Mouse (Mus musculus) heart, postnatal 0 days (tissue): ENCODE measurements at regions not wholly inside any gene's neighbourhood (a gene's known extent, or its start where the extent isn't known, plus 50 kb on each side); places are given as distances from the start of the nearest gene placed in this dataset.

Experiments
- ATAC-seq: fragments of 200-750 bp; cut with Nextera tagmentation; 2 replicates; pipeline ENCODE4 v1.8.0; 2017; ENCODE audit warnings: low read depth, moderate number of reproducible peaks, moderate library complexity; ENCODE audit not compliant: insufficient read depth
- DNase-seq: peaks from one replicate; pipeline ENCODE4 v3.0.0-alpha.2; 2016; ENCODE audit warnings: low spot score
- H3K27ac ChIP-seq: fragments of 300-500 bp; sonication (generic); 2 replicates; pipeline ENCODE4 v1.5.1; 2014; ENCODE audit warnings: low read depth, mild to moderate bottlenecking
- H3K27me3 ChIP-seq: fragments of 300-500 bp; sonication (generic); 2 replicates; pipeline ENCODE4 v1.6.1; 2014; ENCODE audit warnings: low read length, mixed read lengths; ENCODE audit not compliant: control insufficient read depth, insufficient read depth
- H3K36me3 ChIP-seq: fragments of 300-500 bp; sonication (generic); replicated peaks from 2 replicates; pipeline ENCODE4 v1.6.1; 2014; ENCODE audit warnings: low read length, mixed read lengths; ENCODE audit not compliant: control insufficient read depth, insufficient read depth
- H3K4me1 ChIP-seq: fragments of 300-500 bp; sonication (generic); 2 replicates; pipeline ENCODE4 v1.6.1; 2014; ENCODE audit warnings: antibody characterized with exemption; ENCODE audit not compliant: control insufficient read depth, insufficient read depth
- H3K4me2 ChIP-seq: fragments of 300-500 bp; sonication (generic); 2 replicates; pipeline ENCODE4 v1.6.1; 2014; ENCODE audit warnings: low read depth, mild to moderate bottlenecking, low read length, moderate library complexity
- H3K4me3 ChIP-seq: fragments of 300-500 bp; sonication (generic); 2 replicates; pipeline ENCODE4 v1.5.1; 2014; ENCODE audit warnings: low read depth, low read length
- H3K9ac ChIP-seq: fragments of 300-500 bp; sonication (generic); replicated peaks from 2 replicates; pipeline ENCODE4 v1.6.1; 2014; ENCODE audit warnings: low read depth, low read length, mixed read lengths
- H3K9me3 ChIP-seq: fragments of 300-500 bp; sonication (generic); replicated peaks from 2 replicates; pipeline ENCODE4 v1.6.1; 2016; ENCODE audit warnings: low read length; ENCODE audit not compliant: control insufficient read depth
- CTCF ChIP-seq: IDR thresholded peaks from 2 replicates; pipeline ENCODE4 v1.5.1; 2016; ENCODE audit warnings: antibody characterized with exemption, control low read depth, low read depth
- EP300 ChIP-seq: IDR thresholded peaks from 2 replicates; pipeline ENCODE4 v1.6.1; 2016; ENCODE audit warnings: antibody characterized with exemption, low read depth
- WGBS: fragments of 180-500 bp; shearing (Covaris S2); extraction: QIAGEN DNeasy Blood & Tissue Kit; methylation state at CpG from one replicate; pipeline ENCODE4 v1.1.7; 2014; 5-methylcytosine and 5-hydroxymethylcytosine counted together

DNA sequence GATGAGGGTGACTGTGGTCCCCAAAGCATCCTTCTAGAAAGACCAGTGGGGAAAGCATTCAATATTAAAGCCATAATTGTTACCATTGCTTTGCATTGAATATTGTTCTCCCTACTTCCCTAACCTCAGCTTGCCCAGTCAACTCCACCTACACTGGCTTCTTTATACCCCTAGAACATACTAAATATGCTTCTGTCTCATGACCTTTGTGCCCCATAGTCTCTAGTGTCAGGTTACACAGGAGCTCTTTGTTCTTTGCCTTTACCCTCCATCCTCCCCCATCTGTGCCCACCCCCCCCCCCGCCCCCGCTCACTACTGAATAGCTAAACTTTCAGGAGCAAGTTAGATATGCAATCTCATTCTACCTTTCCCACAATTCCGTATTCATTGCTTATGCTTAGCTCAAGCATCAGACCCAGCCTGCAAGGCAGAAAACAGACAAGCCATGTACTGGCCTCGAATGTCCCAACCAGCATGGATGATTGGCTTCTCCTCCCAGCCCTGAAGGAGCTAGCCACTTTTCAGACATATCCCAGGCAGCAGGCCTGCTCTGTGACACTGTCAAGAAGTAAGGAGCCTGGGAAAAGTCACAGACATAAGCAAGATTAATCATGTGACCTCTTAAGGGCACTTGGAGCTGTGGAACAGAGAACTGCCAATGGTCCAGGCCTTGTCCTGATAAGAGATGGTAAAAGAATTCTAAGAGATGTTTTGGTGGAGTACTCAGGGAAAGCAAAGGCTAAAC lies 410.4 kb downstream of the Insc start:
- Histone ChIP-seq H3K9me3 (no peaks in the 10 kb centered on the region), H3K4me3 (no peak overlapping the region), H3K27me3 (no peaks in the 10 kb centered on the region), H3K9ac (no peak overlapping the region), H3K4me2 (no peak overlapping the region), H3K36me3 (no peaks in the 10 kb centered on the region), H3K27ac (no peak overlapping the region), H3K4me1 (no peaks in the 10 kb centered on the region)
- 52% methylated on average over 4 of the region's 4 CpGs for WGBS
- TF ChIP-seq EP300 (no peak), CTCF (no peak)
- ATAC-seq (no peak), DNase-seq (no peak)

DNA sequence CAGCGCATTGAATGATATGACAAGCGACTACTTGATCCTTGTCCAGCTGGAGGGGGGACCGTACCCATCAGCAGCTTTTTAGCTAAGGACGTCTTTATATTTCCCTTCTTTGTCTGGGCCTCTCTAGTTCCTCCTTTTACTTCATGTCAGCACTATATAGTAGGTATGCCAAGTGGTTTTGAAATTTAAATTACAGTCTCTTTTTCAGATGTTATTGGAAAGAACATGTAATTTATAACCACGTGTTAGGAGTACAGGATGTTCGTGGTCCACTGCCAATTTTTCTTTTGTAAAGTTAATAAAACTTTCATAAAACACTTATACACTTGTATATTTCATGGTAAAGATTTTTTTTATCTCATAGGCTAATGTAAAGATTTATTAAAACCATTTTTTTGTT lies 426.5 kb downstream of the Insc start:
- no peaks in the 10 kb centered on the region for H3K9me3 ChIP-seq
- no peak overlapping the region for H3K4me2 ChIP-seq
- no peak overlapping the region for H3K4me3 ChIP-seq
- 0 out of 2 replicates have a peak, but pooled peaks cover 3% of the 10 kb centered on the region for H3K27me3 ChIP-seq
- TF ChIP-seq CTCF (no peak), EP300 (no peak)
- DNase-seq (no peak), ATAC-seq (peak; percentile 33; the same call in 1 of the 2 replicates)
- H3K4me1 ChIP-seq, result no peaks in the 10 kb centered on the region
- no peak overlapping the region for H3K27ac ChIP-seq
- WGBS, result 29% methylated on average over 6 of the region's 6 CpGs
- no peaks in the 10 kb centered on the region for H3K36me3 ChIP-seq
- no peak overlapping the region for H3K9ac ChIP-seq

DNA sequence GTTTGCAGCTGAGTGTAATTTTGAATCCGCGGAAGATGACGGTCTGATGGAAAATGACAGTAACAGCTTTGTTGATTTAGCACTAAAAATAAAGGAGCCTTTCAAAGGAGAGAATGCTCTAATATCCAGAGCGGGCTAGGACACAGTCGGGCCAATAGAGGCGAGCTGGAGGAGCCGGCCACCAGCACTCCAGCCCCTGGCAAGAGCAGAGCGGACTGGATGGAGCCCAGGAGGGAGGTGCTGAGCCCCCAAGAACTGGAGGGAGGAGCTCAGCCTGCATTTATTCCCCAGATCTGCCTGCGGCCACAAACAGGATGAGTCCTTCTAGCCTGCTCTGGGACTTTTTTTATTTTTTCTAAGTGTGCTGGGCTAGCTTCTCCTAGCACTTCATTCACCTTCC lies 426.9 kb downstream of the Insc start:
- peak; percentile 72 for ATAC-seq
- TF ChIP-seq EP300 (no peak), CTCF (no peak)
- WGBS, result 37% methylated on average over 9 of the region's 9 CpGs
- Histone ChIP-seq H3K27ac (no peak overlapping the region), H3K4me2 (no peak overlapping the region), H3K36me3 (no peaks in the 10 kb centered on the region), H3K4me3 (no peak overlapping the region), H3K4me1 (no peaks in the 10 kb centered on the region), H3K9ac (no peak overlapping the region), H3K9me3 (no peaks in the 10 kb centered on the region), H3K27me3 (0 out of 2 replicates have a peak, but pooled peaks cover 3% of the 10 kb centered on the region)
- DNase-seq, result no peak

DNA sequence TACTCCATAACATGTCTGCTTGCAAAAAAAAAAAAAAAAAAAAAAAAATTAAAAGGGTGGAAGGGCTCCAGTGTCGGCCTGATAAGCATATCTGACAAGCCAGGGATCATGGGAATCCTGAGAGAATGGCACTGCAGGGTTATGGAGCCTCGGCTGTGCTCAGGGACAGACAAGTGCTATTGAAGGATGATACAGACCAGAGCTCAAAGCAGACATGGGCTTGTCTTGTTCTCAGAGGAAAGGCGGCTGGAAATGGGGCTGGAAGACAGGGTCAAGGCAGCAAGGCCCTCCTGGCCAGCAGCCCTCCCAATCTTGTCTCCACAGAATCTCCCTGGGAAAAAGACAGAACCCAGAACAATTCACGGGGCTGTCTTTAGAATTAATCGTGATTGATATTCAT lies 449.0 kb downstream of the Insc start:
- no peak overlapping the region for H3K4me3 ChIP-seq
- 45% methylated on average over 5 of the region's 5 CpGs for WGBS
- TF ChIP-seq CTCF, result no peak
- TF ChIP-seq EP300, result no peak

DNA sequence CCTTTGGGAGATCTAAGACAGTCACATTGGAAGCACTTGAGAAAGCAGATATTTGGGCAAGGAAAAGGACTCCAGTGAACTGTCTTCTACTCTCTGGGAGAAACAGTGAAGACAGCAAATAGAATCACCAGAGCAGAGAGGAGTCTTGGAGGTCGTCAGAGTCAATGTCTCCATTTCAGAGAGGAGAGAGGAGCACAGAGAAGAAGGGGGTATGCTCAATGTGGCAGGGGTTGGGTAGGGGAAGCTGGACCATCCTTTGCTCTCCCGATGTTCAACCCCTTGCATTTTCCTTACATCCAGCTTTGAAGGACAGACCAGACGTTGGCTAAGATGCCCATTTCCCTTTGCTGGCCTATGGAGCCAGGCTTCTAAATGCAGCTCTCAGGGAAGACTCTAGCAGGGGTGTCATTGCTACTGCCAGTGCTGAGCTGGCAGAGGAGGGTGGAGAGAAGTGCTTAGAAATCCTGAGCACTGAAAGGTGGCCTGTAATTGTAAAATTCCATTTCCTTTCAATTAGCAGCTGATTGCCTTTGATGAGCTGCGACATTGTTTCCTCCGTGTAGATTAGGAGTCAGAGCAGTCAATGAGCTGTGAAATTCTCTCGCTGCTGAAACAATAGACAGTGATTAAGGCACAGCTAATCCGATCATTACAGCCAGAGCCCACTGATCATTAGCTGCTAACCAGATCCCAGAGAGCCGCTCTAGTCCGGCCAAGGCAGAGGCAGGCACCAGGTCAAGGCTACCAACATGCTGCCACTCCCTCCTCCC lies 449.7 kb downstream of the Insc start:
- Histone ChIP-seq H3K36me3 (no peaks in the 10 kb centered on the region), H3K27ac (no peak overlapping the region), H3K4me2 (no peak overlapping the region), H3K4me1 (0 out of 2 replicates have a peak, but pooled peaks cover 9% of the 10 kb centered on the region), H3K9ac (no peak overlapping the region), H3K27me3 (no peaks in the 10 kb centered on the region), H3K9me3 (no peaks in the 10 kb centered on the region), H3K4me3 (no peak overlapping the region)
- TF ChIP-seq CTCF (no peak), EP300 (no peak)
- DNase-seq, result no peak
- WGBS, result 36% methylated on average over 9 of the region's 9 CpGs
- ATAC-seq, result no peak

More for the DNA sequence above, 449.0 kb downstream of the Insc start:
- no peak overlapping the region for H3K27ac ChIP-seq
- no peak for DNase-seq
- H3K9ac ChIP-seq, result no peak overlapping the region
- H3K4me2 ChIP-seq, result no peak overlapping the region
- H3K4me1 ChIP-seq, result 0 out of 2 replicates have a peak, but pooled peaks cover 9% of the 10 kb centered on the region
- no peaks in the 10 kb centered on the region for H3K9me3 ChIP-seq
- H3K36me3 ChIP-seq, result no peaks in the 10 kb centered on the region
- no peak for ATAC-seq
- no peaks in the 10 kb centered on the region for H3K27me3 ChIP-seq
